Mouse (Mus musculus) G1E (cell line): ENCODE measurements around the gene Limd2.

Experiments used
- CTCF ChIP-seq: IDR thresholded peaks from 2 replicates; pipeline ENCODE4 v1.5.1; 2012; ENCODE audit warnings: low read depth, low read length, inconsistent platforms, mixed read lengths
- GATA1 ChIP-seq: IDR thresholded peaks from 2 replicates; pipeline ENCODE4 v1.6.1; 2012; ENCODE audit warnings: borderline replicate concordance, low read length, inconsistent platforms, mixed read lengths
- GATA2 ChIP-seq: IDR thresholded peaks from 2 replicates; pipeline ENCODE4 v1.6.1; 2012; ENCODE audit warnings: low read depth, low read length, inconsistent platforms, borderline replicate concordance
- POLR2AphosphoS5 ChIP-seq: IDR thresholded peaks from 2 replicates; pipeline ENCODE4 v1.6.1; 2012; ENCODE audit warnings: low read depth, low read length, inconsistent platforms; ENCODE audit not compliant: insufficient replicate concordance
- TAL1 ChIP-seq: conservative IDR thresholded peaks from 2 replicates; pipeline ENCODE4 v1.6.1; 2012; ENCODE audit warnings: low read depth, low read length, inconsistent platforms, mixed read lengths

GRCm38 (mm10) chr11:106200756-106201155 lies 40.1 kb upstream of the Limd2 start:
- TF ChIP-seq CTCF (no peak), POLR2AphosphoS5 (no peak), GATA1 (no peak), TAL1 (no peak), GATA2 (no peak)
